In genomic region chr16:85415415-85415814, GRCm38 (mm10) we compare ENCODE assay signal across 10 mouse cellular contexts.
DNase-seq lines count a peak whose midpoint lies in the region; ATAC-seq and TF ChIP-seq lines count a peak whose summit lies in the region.
"Had no signal": no experiment of that assay in that cellular context is flagged by ENCODE, and none has a peak within 500 bp of the region (broad histone marks: within the 10 kb centered on the region; RNA-seq: fewer than 3 reads in every experiment).

No protein-coding gene starts in this region.

- 80% methylated on average over 3 of the region's 3 CpGs for WGBS in midbrain, embryonic 15.5 days
- WGBS in midbrain, embryonic 13.5 days = 78% methylated on average over 3 of the region's 3 CpGs
- WGBS in midbrain, postnatal 0 days = 76% methylated on average over 3 of the region's 3 CpGs
- 89% methylated on average over 3 of the region's 3 CpGs for WGBS in intestine, postnatal 0 days
- 68% methylated on average over 3 of the region's 3 CpGs for WGBS in hindbrain, embryonic 14.5 days

- TF ChIP-seq CTCF in midbrain, postnatal 0 days (IDR thresholded peaks at IDR 0.05) = no peak
- TF ChIP-seq CTCF in intestine, postnatal 0 days (IDR thresholded peaks at IDR 0.05; ENCODE audit: low read depth) = no peak

- no peaks in the 10 kb centered on the region for H3K27me3 ChIP-seq in midbrain, embryonic 15.5 days (replicated peaks)
- H3K27me3 ChIP-seq in midbrain, embryonic 13.5 days = no peaks in the 10 kb centered on the region
- no peaks in the 10 kb centered on the region for H3K27me3 ChIP-seq in midbrain, postnatal 0 days (ENCODE audit: insufficient read depth, low read length)
- no peaks in the 10 kb centered on the region for H3K27me3 ChIP-seq in intestine, postnatal 0 days (replicated peaks; ENCODE audit: control insufficient read depth, insufficient read depth, low read length)
- no peaks in the 10 kb centered on the region for H3K27me3 ChIP-seq in hindbrain, embryonic 14.5 days (ENCODE audit: control insufficient read depth, insufficient read depth, low read length)
- H3K27me3 ChIP-seq: liver, embryonic 13.5 days; neural tube, embryonic 13.5 days had no signal

- peak; percentile 58 for ATAC-seq in midbrain, embryonic 15.5 days (replicated peaks)
- ATAC-seq in midbrain, embryonic 13.5 days = no peak
- ATAC-seq in midbrain, postnatal 0 days (ENCODE audit: low FRiP score) = peak; percentile 47; the same call in 1 of the 2 replicates
- no peak for ATAC-seq in intestine, postnatal 0 days
- ATAC-seq in hindbrain, embryonic 14.5 days (ENCODE audit: low FRiP score) = no peak; the same call in 1 of the 2 replicates

- peak; percentile 5 for DNase-seq in gastrocnemius, adult 18-20 months (ENCODE audit: low spot score)
- DNase-seq in gastrocnemius, postnatal 4 days (ENCODE audit: low spot score in 2 of 2) = no peak
- DNase-seq in cerebellum, postnatal 10 days = peak; percentile 97
- DNase-seq in midbrain, postnatal 0 days (ENCODE audit: low spot score) = peak; percentile 64
- no peak for DNase-seq in hindbrain, embryonic 14.5 days (ENCODE audit: low spot score)
- DNase-seq: liver, embryonic 13.5 days had no signal

- no peaks in the 10 kb centered on the region for H3K9me3 ChIP-seq in midbrain, embryonic 15.5 days
- H3K9me3 ChIP-seq in midbrain, embryonic 13.5 days = no peaks in the 10 kb centered on the region
- no peaks in the 10 kb centered on the region for H3K9me3 ChIP-seq in midbrain, postnatal 0 days (ENCODE audit: low read length)
- H3K9me3 ChIP-seq in intestine, postnatal 0 days (ENCODE audit: control insufficient read depth) = no peaks in the 10 kb centered on the region
- no peaks in the 10 kb centered on the region for H3K9me3 ChIP-seq in hindbrain, embryonic 14.5 days (ENCODE audit: control insufficient read depth, low read length)
- H3K9me3 ChIP-seq: liver, embryonic 13.5 days; neural tube, embryonic 13.5 days had no signal

- no peak overlapping the region for H3K4me3 ChIP-seq in midbrain, embryonic 15.5 days
- H3K4me3 ChIP-seq in midbrain, embryonic 13.5 days (replicated peaks) = no peak overlapping the region
- no peak overlapping the region for H3K4me3 ChIP-seq in midbrain, postnatal 0 days (ENCODE audit: low read depth, low read length)
- no peak overlapping the region for H3K4me3 ChIP-seq in intestine, postnatal 0 days (ENCODE audit: low read depth, low read length)
- no peak overlapping the region for H3K4me3 ChIP-seq in hindbrain, embryonic 14.5 days (replicated peaks; ENCODE audit: low read length)
- H3K4me3 ChIP-seq: liver, embryonic 13.5 days; neural tube, embryonic 13.5 days had no signal

- H3K36me3 ChIP-seq in midbrain, embryonic 15.5 days (replicated peaks) = no peaks in the 10 kb centered on the region
- no peaks in the 10 kb centered on the region for H3K36me3 ChIP-seq in midbrain, embryonic 13.5 days
- H3K36me3 ChIP-seq in midbrain, postnatal 0 days (ENCODE audit: insufficient read depth, low read length) = no peaks in the 10 kb centered on the region
- H3K36me3 ChIP-seq in intestine, postnatal 0 days (ENCODE audit: control insufficient read depth, insufficient read depth) = no peaks in the 10 kb centered on the region
- no peaks in the 10 kb centered on the region for H3K36me3 ChIP-seq in hindbrain, embryonic 14.5 days (replicated peaks; ENCODE audit: control insufficient read depth, insufficient read depth)
- H3K36me3 ChIP-seq: liver, embryonic 13.5 days; neural tube, embryonic 13.5 days had no signal

- H3K4me2 ChIP-seq in midbrain, embryonic 15.5 days = no peak overlapping the region
- H3K4me2 ChIP-seq in midbrain, embryonic 13.5 days (replicated peaks) = no peak overlapping the region
- H3K4me2 ChIP-seq in midbrain, postnatal 0 days (ENCODE audit: low read depth, low read length, poor library complexity, severe bottlenecking) = no peak overlapping the region
- no peak overlapping the region for H3K4me2 ChIP-seq in intestine, postnatal 0 days (replicated peaks; ENCODE audit: low read depth)
- H3K4me2 ChIP-seq in hindbrain, embryonic 14.5 days (replicated peaks) = no peak overlapping the region
- H3K4me2 ChIP-seq: liver, embryonic 13.5 days; neural tube, embryonic 13.5 days had no signal

- no peaks in the 10 kb centered on the region for H3K4me1 ChIP-seq in midbrain, embryonic 15.5 days
- H3K4me1 ChIP-seq in midbrain, embryonic 13.5 days (replicated peaks) = no peaks in the 10 kb centered on the region
- H3K4me1 ChIP-seq in midbrain, postnatal 0 days (ENCODE audit: insufficient read depth, low read length) = no peaks in the 10 kb centered on the region
- no peaks in the 10 kb centered on the region for H3K4me1 ChIP-seq in intestine, postnatal 0 days (replicated peaks; ENCODE audit: control insufficient read depth, insufficient read depth, low read length)
- no peaks in the 10 kb centered on the region for H3K4me1 ChIP-seq in hindbrain, embryonic 14.5 days (replicated peaks; ENCODE audit: control insufficient read depth, insufficient read depth, low read length)
- H3K4me1 ChIP-seq: liver, embryonic 13.5 days; neural tube, embryonic 13.5 days had no signal

- no peak overlapping the region for H3K27ac ChIP-seq in midbrain, embryonic 15.5 days
- no peak overlapping the region for H3K27ac ChIP-seq in midbrain, embryonic 13.5 days
- no peak overlapping the region for H3K27ac ChIP-seq in midbrain, postnatal 0 days (ENCODE audit: low read depth, low read length)
- no peak overlapping the region for H3K27ac ChIP-seq in intestine, postnatal 0 days (ENCODE audit: low read depth, low read length)
- H3K27ac ChIP-seq in hindbrain, embryonic 14.5 days = no peak overlapping the region
- H3K27ac ChIP-seq: liver, embryonic 13.5 days; neural tube, embryonic 13.5 days had no signal

- H3K9ac ChIP-seq in midbrain, embryonic 15.5 days = no peak overlapping the region
- no peak overlapping the region for H3K9ac ChIP-seq in midbrain, embryonic 13.5 days (replicated peaks)
- H3K9ac ChIP-seq in midbrain, postnatal 0 days (replicated peaks; ENCODE audit: low read length, poor library complexity, severe bottlenecking) = no peak overlapping the region
- no peak overlapping the region for H3K9ac ChIP-seq in intestine, postnatal 0 days (ENCODE audit: low read depth, low read length)
- H3K9ac ChIP-seq in hindbrain, embryonic 14.5 days = no peak overlapping the region
- H3K9ac ChIP-seq: liver, embryonic 13.5 days; neural tube, embryonic 13.5 days had no signal

Comparison
In these comparisons a context has a peak if more than half of its experiments do, and no peak if none do; other contexts are left out.
1. DNase-seq: peak in gastrocnemius, adult 18-20 months (single experiment), cerebellum, postnatal 10 days (2 of 2) and midbrain, postnatal 0 days (single experiment); none in gastrocnemius, postnatal 4 days (0 of 2) and hindbrain, embryonic 14.5 days (single experiment).
2. ATAC-seq: peak in midbrain, embryonic 15.5 days (single experiment) and midbrain, postnatal 0 days (single experiment); none in midbrain, embryonic 13.5 days (single experiment), intestine, postnatal 0 days (single experiment) and hindbrain, embryonic 14.5 days (single experiment).